Mouse (Mus musculus): ENCODE data around the gene Phb2. TPM values are rescaled to one million over a fixed set of nuclear protein-coding genes. Genes with fewer than 3 reads are reported as not detected.

Phb2 gene
- polyA plus RNA-seq, 1 experiment: 47.6 TPM

GRCm38 (mm10) chr6:124724472-124724871, 12.3 kb downstream of the Phb2 start:
- Histone ChIP-seq H3K27ac (ENCODE audit: control insufficient read depth, insufficient read depth, low read depth, low read length) (no peak overlapping the region), H3K4me1 (ENCODE audit: control insufficient read depth, insufficient read depth, low read length) (no peaks in the 10 kb centered on the region), H3K4me3 (ENCODE audit: control insufficient read depth, low read depth, low read length) (no peak overlapping the region), H3K36me3 (ENCODE audit: control insufficient read depth, insufficient read depth, low read length) (no peaks in the 10 kb centered on the region), H3K27me3 (ENCODE audit: control insufficient read depth, insufficient read depth, low read length) (no peaks in the 10 kb centered on the region)
- TF ChIP-seq CTCF (IDR thresholded peaks at IDR 0.05; ENCODE audit: control insufficient read depth, insufficient read depth, insufficient replicate concordance, low read depth, low read length): no peak
- TF ChIP-seq POLR2A (IDR thresholded peaks at IDR 0.05; ENCODE audit: control insufficient read depth, low read depth, low read length): no peak

GRCm38 (mm10) chr6:124728621-124729020, 16.5 kb downstream of the Phb2 start:
- Histone ChIP-seq H3K4me3 (ENCODE audit: control insufficient read depth, low read depth, low read length) (no peak overlapping the region), H3K27me3 (ENCODE audit: control insufficient read depth, insufficient read depth, low read length) (no peaks in the 10 kb centered on the region)
- no peak for TF ChIP-seq CTCF (IDR thresholded peaks at IDR 0.05; ENCODE audit: control insufficient read depth, insufficient read depth, insufficient replicate concordance, low read depth, low read length)
- no peak for TF ChIP-seq POLR2A (IDR thresholded peaks at IDR 0.05; ENCODE audit: control insufficient read depth, low read depth, low read length)

GRCm38 (mm10) chr6:124729850-124730705, 17.9 kb downstream of the Phb2 start:
- Histone ChIP-seq H3K27me3 (ENCODE audit: control insufficient read depth, insufficient read depth, low read length) (no peaks in the 10 kb centered on the region), H3K4me3 (ENCODE audit: control insufficient read depth, low read depth, low read length) (no peak overlapping the region), H3K4me1 (ENCODE audit: control insufficient read depth, insufficient read depth, low read length) (no peaks in the 10 kb centered on the region), H3K27ac (ENCODE audit: control insufficient read depth, insufficient read depth, low read depth, low read length) (no peak overlapping the region), H3K36me3 (ENCODE audit: control insufficient read depth, insufficient read depth, low read length) (no peaks in the 10 kb centered on the region)
- no peak for TF ChIP-seq POLR2A (IDR thresholded peaks at IDR 0.05; ENCODE audit: control insufficient read depth, low read depth, low read length)
- TF ChIP-seq CTCF (IDR thresholded peaks at IDR 0.05; ENCODE audit: control insufficient read depth, insufficient read depth, insufficient replicate concordance, low read depth, low read length): no peak

More at GRCm38 (mm10) chr6:124728621-124729020, 16.5 kb downstream of the Phb2 start:
- Histone ChIP-seq H3K4me1 (ENCODE audit: control insufficient read depth, insufficient read depth, low read length) (no peaks in the 10 kb centered on the region), H3K36me3 (ENCODE audit: control insufficient read depth, insufficient read depth, low read length) (no peaks in the 10 kb centered on the region), H3K27ac (ENCODE audit: control insufficient read depth, insufficient read depth, low read depth, low read length) (no peak overlapping the region)

- no peaks in the 10 kb centered on the region for H3K36me3 ChIP-seq (ENCODE audit: control insufficient read depth, insufficient read depth, low read length)
- TF ChIP-seq POLR2A (IDR thresholded peaks at IDR 0.05; ENCODE audit: control insufficient read depth, low read depth, low read length) (no peak), CTCF (IDR thresholded peaks at IDR 0.05; ENCODE audit: control insufficient read depth, insufficient read depth, insufficient replicate concordance, low read depth, low read length) (no peak)
- no peak overlapping the region for H3K27ac ChIP-seq (ENCODE audit: control insufficient read depth, insufficient read depth, low read depth, low read length)
- H3K27me3 ChIP-seq (ENCODE audit: control insufficient read depth, insufficient read depth, low read length): no peaks in the 10 kb centered on the region
- no peak overlapping the region for H3K4me3 ChIP-seq (ENCODE audit: control insufficient read depth, low read depth, low read length)
- no peaks in the 10 kb centered on the region for H3K4me1 ChIP-seq (ENCODE audit: control insufficient read depth, insufficient read depth, low read length)
These were observed 18.9 kb downstream of the Phb2 start for GRCm38 (mm10) chr6:124731038-124731437.

- TF ChIP-seq POLR2A (IDR thresholded peaks at IDR 0.05; ENCODE audit: control insufficient read depth, low read depth, low read length) (no peak), CTCF (IDR thresholded peaks at IDR 0.05; ENCODE audit: control insufficient read depth, insufficient read depth, insufficient replicate concordance, low read depth, low read length) (no peak)
- no peaks in the 10 kb centered on the region for H3K4me1 ChIP-seq (ENCODE audit: control insufficient read depth, insufficient read depth, low read length)
- H3K4me3 ChIP-seq (ENCODE audit: control insufficient read depth, low read depth, low read length): no peak overlapping the region
- no peaks in the 10 kb centered on the region for H3K27me3 ChIP-seq (ENCODE audit: control insufficient read depth, insufficient read depth, low read length)
- H3K36me3 ChIP-seq (ENCODE audit: control insufficient read depth, insufficient read depth, low read length): no peaks in the 10 kb centered on the region
- H3K27ac ChIP-seq (ENCODE audit: control insufficient read depth, insufficient read depth, low read depth, low read length): no peak overlapping the region
These were observed 20.6 kb downstream of the Phb2 start for GRCm38 (mm10) chr6:124732476-124733370.

GRCm38 (mm10) chr6:124734417-124734816, 22.3 kb downstream of the Phb2 start:
- Histone ChIP-seq H3K27ac (ENCODE audit: control insufficient read depth, insufficient read depth, low read depth, low read length) (no peak overlapping the region), H3K27me3 (ENCODE audit: control insufficient read depth, insufficient read depth, low read length) (no peaks in the 10 kb centered on the region), H3K36me3 (ENCODE audit: control insufficient read depth, insufficient read depth, low read length) (no peaks in the 10 kb centered on the region), H3K4me3 (ENCODE audit: control insufficient read depth, low read depth, low read length) (no peak overlapping the region), H3K4me1 (ENCODE audit: control insufficient read depth, insufficient read depth, low read length) (no peaks in the 10 kb centered on the region; the same call in none of the 2 replicates)
- TF ChIP-seq POLR2A (IDR thresholded peaks at IDR 0.05; ENCODE audit: control insufficient read depth, low read depth, low read length) (no peak), CTCF (IDR thresholded peaks at IDR 0.05; ENCODE audit: control insufficient read depth, insufficient read depth, insufficient replicate concordance, low read depth, low read length) (no peak)

- Histone ChIP-seq H3K36me3 (ENCODE audit: control insufficient read depth, insufficient read depth, low read length) (no peaks in the 10 kb centered on the region), H3K27me3 (ENCODE audit: control insufficient read depth, insufficient read depth, low read length) (no peaks in the 10 kb centered on the region), H3K27ac (ENCODE audit: control insufficient read depth, insufficient read depth, low read depth, low read length) (no peak overlapping the region), H3K4me3 (ENCODE audit: control insufficient read depth, low read depth, low read length) (no peak overlapping the region), H3K4me1 (ENCODE audit: control insufficient read depth, insufficient read depth, low read length) (peaks cover 8% of the 10 kb centered on the region)
- TF ChIP-seq POLR2A (IDR thresholded peaks at IDR 0.05; ENCODE audit: control insufficient read depth, low read depth, low read length) (no peak), CTCF (IDR thresholded peaks at IDR 0.05; ENCODE audit: control insufficient read depth, insufficient read depth, insufficient replicate concordance, low read depth, low read length) (no peak)
These were observed 24.9 kb downstream of the Phb2 start for GRCm38 (mm10) chr6:124737040-124737439.
